Mouse (Mus musculus): ENCODE measurements around the gene Atm.

DNA sequence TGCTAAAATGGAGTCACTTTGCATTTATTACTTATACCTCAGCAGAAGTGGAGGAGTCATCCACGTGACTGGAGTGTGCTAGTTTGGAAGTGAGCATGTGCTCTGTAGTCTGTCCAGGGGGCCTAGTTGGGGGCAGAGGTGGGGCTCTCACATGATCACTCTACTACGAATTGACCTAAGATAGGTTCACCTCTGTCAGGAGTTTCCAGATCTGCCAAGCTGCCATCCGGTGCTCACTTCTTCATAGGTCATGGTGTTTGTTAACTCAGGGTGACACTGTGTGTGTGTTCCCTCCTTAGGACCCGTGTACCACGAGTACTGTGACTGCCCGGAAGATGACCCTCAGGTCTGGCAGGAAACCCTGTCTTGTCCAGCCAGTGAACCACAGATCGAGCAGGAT is 146.4 kb downstream of the Atm start:
- no peak for TF ChIP-seq CTCF (conservative IDR thresholded peaks at IDR 0.05; ENCODE audit: low read length)
- TF ChIP-seq NANOG (IDR thresholded peaks at IDR 0.05; ENCODE audit: borderline replicate concordance, low read length), result no peak

All from E14TG2a.4 (cell line).